Mouse (Mus musculus) bone marrow, adult 2 months (tissue): ENCODE data around the gene Wdr59. TPM values are rescaled to one million over a fixed set of nuclear protein-coding genes. Genes with fewer than 3 reads are reported as not detected.

ENCODE experiments used
- H3K27ac ChIP-seq: fragments of 200-500 bp; 2 replicates; pipeline ENCODE4 v1.5.1; 2012; ENCODE audit warnings: low read depth, mild to moderate bottlenecking, control low read depth, inconsistent platforms, low read length; ENCODE audit not compliant: control insufficient read depth, poor library complexity, insufficient read depth
- H3K4me1 ChIP-seq: fragments of 200-500 bp; 2 replicates; pipeline ENCODE4 v1.6.1; 2011; ENCODE audit warnings: low read length; ENCODE audit not compliant: control insufficient read depth, insufficient read depth
- H3K4me3 ChIP-seq: fragments of 200-500 bp; replicated peaks from 2 replicates; pipeline ENCODE3; 2011; ENCODE audit warnings: mild to moderate bottlenecking, low read depth, low read length, control low read depth; ENCODE audit not compliant: control insufficient read depth
- CTCF ChIP-seq: fragments of 200-500 bp; IDR thresholded peaks from 2 replicates; pipeline ENCODE4 v1.5.1; 2011; ENCODE audit warnings: low read length, control low read depth; ENCODE audit not compliant: control insufficient read depth, insufficient read depth
- POLR2A ChIP-seq: fragments of 200-500 bp; IDR thresholded peaks from 2 replicates; pipeline ENCODE4 v1.6.1; 2011; ENCODE audit warnings: low read depth, mild to moderate bottlenecking, control low read depth, low read length, borderline replicate concordance; ENCODE audit not compliant: control insufficient read depth
- WGBS: fragments of 180-500 bp; shearing (Covaris S2); methylation state at CpG from one replicate; pipeline ENCODE4 v1.1.7; 2018; 5-methylcytosine and 5-hydroxymethylcytosine counted together
- polyA plus RNA-seq: library from polyadenylated mRNA; stranded (reverse); fragments of >200 nt; gene quantifications from 2 replicates; pipeline ENCODE4 v1.2.4, GENCODE M21; 2011; ENCODE audit warnings: low replicate concordance; ENCODE audit not compliant: missing spikeins, insufficient read depth, insufficient read length

The Wdr59 gene
- polyA plus RNA-seq, 1 experiment, result 3.9 TPM

DNA sequence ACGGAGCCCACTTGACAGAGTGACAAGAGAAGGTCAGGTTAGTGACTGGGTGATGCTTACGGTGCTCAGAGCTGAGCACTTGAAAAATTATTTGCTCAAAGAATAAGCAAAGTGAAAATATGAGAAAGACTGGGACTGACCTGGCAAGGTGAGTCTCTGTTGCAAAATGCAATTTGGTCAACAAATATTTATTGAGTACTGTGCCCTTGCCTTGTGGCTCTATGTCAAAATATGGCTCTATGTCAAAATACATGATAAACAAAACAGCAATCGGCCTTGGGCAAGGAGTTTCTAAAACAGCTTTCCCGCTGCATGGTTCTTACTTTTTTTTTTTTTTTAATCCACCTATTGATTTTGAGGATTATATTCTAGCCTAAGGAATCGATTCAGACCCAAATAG, 13.6 kb upstream of the Wdr59 start:
- Histone ChIP-seq H3K4me1 (peaks cover 2% of the 10 kb centered on the region), H3K27ac (no peak overlapping the region), H3K4me3 (no peak overlapping the region)
- 50% methylated on average over 5 of the region's 5 CpGs for WGBS
- TF ChIP-seq POLR2A (no peak), CTCF (no peak)

- Histone ChIP-seq H3K27ac (no peak overlapping the region), H3K4me1 (no peaks in the 10 kb centered on the region; the same call in 1 of the 2 replicates), H3K4me3 (no peak overlapping the region)
- TF ChIP-seq CTCF (no peak), POLR2A (no peak)
- 75% methylated on average over 4 of the region's 4 CpGs for WGBS
Observed at GRCm38 (mm10) chr8:111533503-111533902, 11.6 kb upstream of the Wdr59 start.

DNA sequence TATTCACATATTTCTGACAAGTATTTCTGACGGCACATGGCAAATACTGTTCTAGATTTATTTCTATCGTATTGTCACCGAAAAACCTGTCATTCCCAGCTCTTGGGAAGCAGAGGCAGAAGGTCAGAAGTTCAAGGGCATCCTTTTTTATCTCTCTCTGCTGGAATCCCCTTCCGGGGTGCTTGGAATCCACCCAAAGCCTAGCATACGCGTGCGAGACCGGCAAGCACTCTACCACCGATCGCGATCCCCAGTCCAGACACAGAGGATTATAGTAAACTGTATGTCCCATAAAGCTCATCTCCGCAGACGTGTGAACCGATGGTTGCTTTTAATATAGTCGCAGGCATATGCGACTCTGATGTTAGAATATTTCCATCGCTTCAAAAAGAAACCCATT, 9.7 kb upstream of the Wdr59 start:
- TF ChIP-seq POLR2A (no peak), CTCF (no peak)
- WGBS, result 92% methylated on average over 17 of the region's 17 CpGs
- no peak overlapping the region for H3K4me3 ChIP-seq

GRCm38 (mm10) chr8:111531191-111531590, 9.3 kb upstream of the Wdr59 start:
- Histone ChIP-seq H3K27ac (no peak overlapping the region), H3K4me1 (no peaks in the 10 kb centered on the region; the same call in 1 of the 2 replicates), H3K4me3 (no peak overlapping the region)
- TF ChIP-seq CTCF (no peak), POLR2A (no peak)
- 82% methylated on average over 12 of the region's 12 CpGs for WGBS

More for the DNA sequence above, 9.7 kb upstream of the Wdr59 start:
- H3K27ac ChIP-seq, result no peak overlapping the region
- no peaks in the 10 kb centered on the region; the same call in 1 of the 2 replicates for H3K4me1 ChIP-seq

- WGBS, result 78% methylated on average over 5 of the region's 5 CpGs
- no peak overlapping the region for H3K4me3 ChIP-seq
- TF ChIP-seq CTCF (no peak), POLR2A (no peak)
- H3K27ac ChIP-seq, result no peak overlapping the region
- no peaks in the 10 kb centered on the region; the same call in 1 of the 2 replicates for H3K4me1 ChIP-seq
Observed at GRCm38 (mm10) chr8:111528071-111528470, 6.2 kb upstream of the Wdr59 start.

- TF ChIP-seq POLR2A (no peak), CTCF (no peak)
- 46% methylated on average over 8 of the region's 8 CpGs for WGBS
- Histone ChIP-seq H3K4me1 (no peaks in the 10 kb centered on the region; the same call in 1 of the 2 replicates), H3K4me3 (no peak overlapping the region), H3K27ac (no peak overlapping the region; the same call in 1 of the 2 replicates)
Observed at GRCm38 (mm10) chr8:111527149-111527548, 5.3 kb upstream of the Wdr59 start.

- WGBS, result 13% methylated on average over 6 of the region's 6 CpGs
- Histone ChIP-seq H3K4me1 (no peaks in the 10 kb centered on the region; the same call in 1 of the 2 replicates), H3K4me3 (no peak overlapping the region), H3K27ac (peak overlapping the region; percentile 48; the same call in 1 of the 2 replicates)
- TF ChIP-seq POLR2A (no peak), CTCF (no peak)
Observed at GRCm38 (mm10) chr8:111526403-111527024, 4.6 kb upstream of the Wdr59 start.

DNA sequence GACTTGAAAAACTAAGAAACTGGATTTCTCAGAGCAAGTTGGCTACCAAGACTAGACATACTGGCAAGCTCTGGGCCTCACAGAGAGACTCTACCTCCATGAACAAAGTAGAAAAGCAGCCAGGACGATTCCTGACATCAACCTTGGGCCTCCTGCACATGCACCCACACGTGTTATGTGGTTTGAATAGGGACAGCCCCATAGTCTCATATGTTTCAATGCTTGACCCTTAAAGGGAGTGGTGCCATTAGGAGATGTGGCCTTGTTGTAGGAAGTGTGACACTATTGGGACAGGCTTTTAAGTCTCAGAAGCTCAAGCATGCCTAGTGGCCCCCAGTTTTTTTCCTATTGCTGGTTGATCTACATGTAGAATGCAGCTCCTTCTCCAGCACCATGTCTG, 4.4 kb downstream of the Wdr59 start:
- no peak overlapping the region for H3K27ac ChIP-seq
- no peaks in the 10 kb centered on the region; the same call in 1 of the 2 replicates for H3K4me1 ChIP-seq
- no peak for TF ChIP-seq CTCF
- TF ChIP-seq POLR2A, result no peak
- no peak overlapping the region for H3K4me3 ChIP-seq
- WGBS, result 79% methylated on average over 2 of the region's 2 CpGs

DNA sequence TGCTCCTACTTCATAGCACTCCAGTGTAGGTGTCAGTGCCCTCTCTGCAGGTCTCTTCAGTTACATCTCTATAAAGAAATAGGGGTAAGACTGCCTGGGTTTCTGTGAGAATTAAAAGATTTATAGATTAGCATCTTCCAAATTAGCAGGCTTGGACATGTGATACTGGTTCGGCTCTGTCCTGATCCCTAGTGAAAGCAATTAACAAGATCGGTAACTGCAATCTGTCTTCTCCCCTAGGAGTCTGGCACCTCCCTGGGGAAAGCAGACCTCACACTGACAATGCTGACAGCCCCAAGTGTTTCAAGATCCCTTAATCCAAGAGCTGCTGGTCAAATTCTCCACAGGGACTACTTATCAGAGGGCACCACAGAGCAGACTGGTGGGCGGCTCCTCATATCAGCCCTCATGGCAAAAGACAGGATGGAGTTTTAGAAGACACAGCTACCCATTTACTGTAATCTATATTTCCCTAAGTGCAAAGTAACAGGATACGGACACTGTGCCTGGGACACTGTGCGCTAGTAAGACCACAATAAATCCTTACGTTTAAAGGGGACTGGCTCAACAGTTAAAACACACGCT, 5.3 kb downstream of the Wdr59 start:
- no peak overlapping the region for H3K4me3 ChIP-seq
- WGBS, result 77% methylated on average over 7 of the region's 7 CpGs
- TF ChIP-seq CTCF (no peak), POLR2A (no peak)
- no peaks in the 10 kb centered on the region; the same call in 1 of the 2 replicates for H3K4me1 ChIP-seq
- no peak overlapping the region for H3K27ac ChIP-seq
